Mouse (Mus musculus) layer of hippocampus, postnatal 14 days (tissue): Measurements from ENCODE around the gene Tubg1. TPM values are rescaled to one million over a fixed set of nuclear protein-coding genes. Genes with fewer than 3 reads are reported as not detected.

Experiments used
- DNase-seq, 2 experiments: peaks; one replicate each; pipeline ENCODE4 v3.0.0; 2021 to 2022; ENCODE audit warnings: low spot score in 2 of 2, mixed read lengths in 1 of 2
- total RNA-seq, 2 experiments: library from RNA; stranded (reverse); gene quantifications; 2 replicates each; pipeline ENCODE4 v1.2.3; 2021

Gene Tubg1
- total RNA-seq, 2 experiments from 2014 or later = 48.9 to 52.6 TPM

DNA sequence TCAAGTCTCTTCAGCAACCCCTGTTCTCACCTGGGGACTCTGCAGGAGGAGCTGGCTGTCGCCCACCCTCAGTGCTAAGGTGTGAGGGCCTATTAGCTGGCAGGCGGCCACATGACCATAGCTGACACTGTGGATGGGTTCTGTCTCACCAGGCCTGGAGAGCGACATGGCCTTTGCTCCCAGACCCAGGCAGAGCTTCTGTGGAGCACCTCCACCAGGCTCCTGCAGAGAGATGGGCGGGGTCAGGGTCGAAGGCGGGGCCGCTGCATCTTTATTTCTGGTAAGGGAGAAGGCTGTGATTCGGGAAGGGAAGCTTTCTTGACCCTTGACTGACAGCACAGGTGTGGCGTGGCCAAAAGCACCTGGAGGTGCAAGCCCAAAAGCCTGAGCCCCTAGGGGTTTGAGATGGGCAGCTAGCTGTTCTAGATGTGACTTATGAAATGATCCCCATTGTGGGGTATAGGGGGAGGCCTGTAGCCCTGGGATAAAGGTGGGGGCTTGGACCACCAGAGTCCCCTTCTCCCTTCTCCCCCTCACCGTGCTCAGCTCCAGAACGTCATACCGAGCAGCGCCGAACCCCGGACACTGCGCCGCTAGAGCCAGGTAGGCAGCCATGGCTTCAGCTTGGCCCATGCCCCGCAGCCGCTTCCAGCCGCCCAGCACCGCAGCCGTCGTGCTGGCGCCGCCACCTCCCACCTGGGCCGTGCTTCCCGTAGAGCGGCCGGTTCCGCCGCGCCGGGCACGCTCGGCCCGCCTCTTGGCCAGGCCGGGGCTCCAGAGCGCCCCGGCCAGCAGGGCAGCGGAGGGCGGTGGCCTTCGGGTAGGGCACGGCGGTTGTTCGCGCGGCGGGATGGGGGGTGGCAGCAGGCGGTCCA, 44.0 kb downstream of the Tubg1 start:
- no peak for DNase-seq

DNA sequence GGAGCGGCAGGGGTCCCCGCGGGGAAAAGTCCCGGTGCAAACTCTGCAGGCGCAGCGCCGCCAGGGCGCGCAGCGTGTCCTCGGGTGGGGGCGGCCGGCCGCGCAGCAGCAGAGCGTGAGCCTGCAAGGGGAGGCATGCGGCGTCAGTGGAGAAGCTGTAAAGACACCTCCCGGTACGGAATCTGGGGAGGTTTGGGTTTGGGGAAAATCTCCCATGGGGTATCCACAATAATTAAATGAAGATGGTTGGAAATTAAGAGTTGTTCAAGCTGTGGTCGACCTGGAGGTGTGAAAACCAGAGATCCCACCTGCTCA, 44.6 kb downstream of the Tubg1 start:
- no peak for DNase-seq

GRCm38 (mm10) chr11:101164677-101165580, 45.2 kb downstream of the Tubg1 start:
- DNase-seq = no peak

DNA sequence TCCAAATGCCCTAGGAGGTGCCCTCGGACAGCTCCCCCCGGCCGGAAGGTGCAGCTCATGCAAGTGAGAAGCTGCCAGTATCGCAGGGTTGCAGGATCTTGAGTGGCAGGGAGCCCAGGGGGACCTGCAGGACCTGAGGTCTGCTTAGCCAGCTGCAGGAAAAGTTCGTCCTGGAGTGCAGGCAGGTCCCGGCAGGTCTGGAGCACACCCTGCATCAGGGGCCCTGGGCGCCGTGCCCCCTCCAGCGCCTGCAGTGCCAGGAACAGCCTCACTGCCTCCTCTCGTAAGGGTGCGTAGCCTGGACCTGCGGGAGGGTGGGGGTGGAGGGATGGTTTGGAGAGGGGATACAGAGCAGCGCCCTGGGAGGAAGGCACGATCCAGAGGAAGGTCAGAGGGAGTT, 46.6 kb downstream of the Tubg1 start:
- DNase-seq = no peak

DNA sequence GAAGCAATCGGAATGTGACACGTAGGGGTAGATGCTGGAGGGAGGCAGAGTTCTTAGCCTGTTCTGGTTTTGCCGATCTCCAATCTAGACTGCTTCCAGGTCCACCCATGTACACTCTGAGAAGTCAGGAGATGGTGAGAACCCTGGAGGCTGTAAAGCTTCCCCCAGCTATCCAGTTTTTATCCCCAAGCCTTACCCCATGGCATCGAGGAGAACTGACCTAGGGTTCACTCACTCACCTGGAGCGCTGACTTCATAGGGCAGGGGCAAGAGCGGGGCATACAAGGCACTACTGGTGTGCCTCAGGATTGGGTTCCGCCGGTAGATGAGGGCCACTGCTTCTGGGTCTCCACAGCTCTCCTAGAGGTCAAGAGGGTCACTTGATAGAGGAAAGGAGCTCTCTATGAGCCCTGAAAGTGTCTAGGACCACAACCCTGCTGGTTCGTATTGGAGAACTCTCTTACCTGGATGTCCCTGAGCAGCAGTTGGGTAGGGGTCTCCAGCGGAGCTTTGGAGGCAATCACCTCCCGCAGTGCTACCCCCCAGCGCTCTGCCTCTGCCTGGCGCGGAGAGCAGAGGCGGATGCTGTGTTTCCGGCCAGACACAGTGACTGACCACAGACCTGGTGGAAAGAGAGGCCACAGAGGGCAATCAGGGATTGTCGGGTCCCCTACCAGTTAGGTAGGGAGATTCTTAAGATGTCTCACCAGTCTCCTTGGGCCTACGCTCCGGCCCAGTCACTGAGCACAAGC, 47.6 kb downstream of the Tubg1 start:
- DNase-seq = no peak

DNA sequence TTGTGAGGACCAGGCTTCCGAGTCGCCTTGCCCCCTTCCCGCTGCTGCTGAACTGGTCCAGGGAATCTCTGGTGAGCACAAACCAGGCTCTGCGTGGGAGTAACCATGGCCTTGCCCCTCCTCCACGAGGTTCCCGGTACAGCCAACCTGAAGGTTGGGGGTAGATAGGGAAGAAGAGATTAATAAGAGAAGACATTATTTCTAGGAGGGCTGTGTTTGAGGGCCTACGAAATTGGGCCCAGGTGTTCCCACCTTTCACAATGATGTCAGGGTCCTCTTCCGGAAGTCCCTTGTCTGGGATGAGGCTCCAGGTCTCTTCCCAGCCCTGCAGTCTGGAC, 48.2 kb downstream of the Tubg1 start:
- DNase-seq = no peak

DNA sequence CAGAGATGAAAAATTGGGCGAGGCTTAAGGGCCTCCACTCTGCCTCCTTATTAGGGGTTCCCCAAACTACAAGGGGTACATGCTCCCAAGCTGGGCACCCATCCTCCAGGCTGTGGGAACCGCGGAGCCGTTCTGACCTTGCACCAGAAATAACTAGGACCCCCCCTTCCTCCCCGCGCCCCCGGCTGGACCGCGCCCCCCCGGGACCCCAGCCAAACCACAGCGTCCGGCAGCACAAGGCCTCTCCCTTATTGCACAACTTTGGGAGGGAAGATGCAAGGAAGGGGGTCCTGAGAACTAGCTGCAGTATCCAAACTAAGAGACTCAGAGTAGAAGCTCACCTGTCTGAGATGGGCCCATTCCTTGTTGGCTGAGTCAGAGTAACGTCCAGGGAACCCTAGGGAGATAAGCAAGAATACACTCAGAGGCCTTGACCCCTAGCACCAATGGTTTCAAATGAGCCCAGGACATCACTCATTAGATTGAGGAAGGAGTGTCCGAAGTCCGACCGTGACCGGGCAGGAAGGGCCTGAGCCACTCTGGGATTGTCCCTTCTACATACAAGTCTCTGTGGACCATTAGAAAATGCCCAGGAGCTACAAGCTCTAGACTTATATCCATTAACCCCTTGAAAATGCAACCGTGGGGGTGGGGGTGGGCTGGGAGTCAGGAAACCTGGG, 48.7 kb downstream of the Tubg1 start:
- DNase-seq = no peak

- no peak for DNase-seq
These were observed 49.8 kb downstream of the Tubg1 start for GRCm38 (mm10) chr11:101169301-101170107.

GRCm38 (mm10) chr11:101170354-101170810, 50.6 kb downstream of the Tubg1 start, which contains the start of gene Cntnap1:
TSS of gene Cntnap1 (plus strand) at chr11:101170523.
- DNase-seq = no peak

- DNase-seq = peak; percentile 90 to 98
These were observed 51.3 kb downstream of the Tubg1 start, which contains the start of gene Plekhh3 for GRCm38 (mm10) chr11:101170811-101171610. TSS of gene Plekhh3 (minus strand) at chr11:101171351.

GRCm38 (mm10) chr11:101171721-101172433, 52.1 kb downstream of the Tubg1 start:
- DNase-seq = peak; percentile 73 to 77

DNA sequence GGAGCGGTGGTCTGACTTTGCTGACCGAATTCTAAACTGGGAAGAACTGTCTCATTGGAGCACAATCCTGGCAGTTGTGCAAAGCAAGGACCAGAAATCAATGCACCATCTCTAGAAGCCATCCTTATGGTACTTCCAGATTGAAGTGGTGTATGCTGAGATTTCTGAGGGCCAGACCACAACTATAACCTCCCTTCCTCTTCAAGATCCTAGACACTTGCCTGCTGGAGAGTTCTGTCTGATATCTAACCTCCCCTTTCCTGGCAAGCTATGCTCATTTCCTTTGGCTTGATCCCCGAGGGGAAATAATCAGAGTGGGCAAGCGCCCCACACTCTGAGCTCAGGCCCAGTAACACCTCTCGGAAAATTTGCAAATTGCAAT, 52.7 kb downstream of the Tubg1 start:
- DNase-seq = no peak

GRCm38 (mm10) chr11:101173112-101173511, 53.4 kb downstream of the Tubg1 start:
- DNase-seq = peak in 1 of 2 experiments; percentile 3

- peak; percentile 67 to 75 for DNase-seq
These were observed 54.1 kb downstream of the Tubg1 start for GRCm38 (mm10) chr11:101173631-101174388.

DNA sequence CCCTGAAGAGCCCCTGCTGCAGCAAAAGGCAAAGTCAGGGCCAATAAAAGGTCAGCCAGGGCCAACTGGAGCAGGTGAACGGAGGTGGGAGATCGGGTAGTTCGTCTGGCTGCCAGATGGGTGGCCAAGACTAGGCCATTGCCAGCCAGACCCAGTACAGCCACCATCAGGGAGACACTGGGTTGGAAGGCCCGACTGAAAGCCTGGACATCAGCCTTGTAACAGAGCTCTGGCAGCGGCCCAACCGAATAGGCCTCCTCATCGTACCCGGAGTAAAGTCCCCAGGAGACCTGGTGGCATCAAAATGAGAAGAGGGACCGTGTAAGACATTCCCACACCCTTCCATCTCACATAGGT, 54.6 kb downstream of the Tubg1 start:
- no peak for DNase-seq

- peak in 1 of 2 experiments; percentile 49 for DNase-seq
These were observed 55.3 kb downstream of the Tubg1 start, which contains the start of gene Ccr10 for GRCm38 (mm10) chr11:101174851-101175628. TSS of gene Ccr10 (minus strand) at chr11:101175443.

GRCm38 (mm10) chr11:101175636-101176116, 55.9 kb downstream of the Tubg1 start:
- peak in 1 of 2 experiments; percentile 64 for DNase-seq
